Mouse (Mus musculus) midbrain, embryonic 13.5 days (tissue): Measurements from ENCODE around the gene Ptprj. TPM values are rescaled to one million over a fixed set of nuclear protein-coding genes. Genes with fewer than 3 reads are reported as not detected.
A peak's percentile ranks its signal among the peaks of the same experiment; 100 is the strongest.

Experiments used
- ATAC-seq: fragments of 200-750 bp; cut with Nextera tagmentation; 2 replicates; pipeline ENCODE4 v1.8.0; 2017; ENCODE audit warnings: mild to moderate bottlenecking, moderate TSS enrichment, moderate library complexity
- H3K27ac ChIP-seq: fragments of 300-500 bp; sonication (generic); 2 replicates; pipeline ENCODE4 v1.5.1; 2015; ENCODE audit warnings: inconsistent platforms, mild to moderate bottlenecking, moderate library complexity
- H3K27me3 ChIP-seq: fragments of 300-500 bp; sonication (generic); 2 replicates; pipeline ENCODE4 v1.6.1; 2015; ENCODE audit warnings: mild to moderate bottlenecking, inconsistent platforms
- H3K36me3 ChIP-seq: fragments of 300-500 bp; sonication (generic); 2 replicates; pipeline ENCODE4 v1.6.1; 2015; ENCODE audit warnings: mild to moderate bottlenecking, inconsistent platforms
- H3K4me1 ChIP-seq: fragments of 300-500 bp; sonication (generic); replicated peaks from 2 replicates; pipeline ENCODE4 v1.6.1; 2015; ENCODE audit warnings: inconsistent platforms
- H3K4me2 ChIP-seq: fragments of 300-500 bp; sonication (generic); replicated peaks from 2 replicates; pipeline ENCODE4 v1.6.1; 2015; ENCODE audit warnings: moderate library complexity, mild to moderate bottlenecking, inconsistent platforms
- H3K4me3 ChIP-seq: fragments of 300-500 bp; sonication (generic); replicated peaks from 2 replicates; pipeline ENCODE4 v1.5.1; 2015; ENCODE audit warnings: mild to moderate bottlenecking, inconsistent platforms
- H3K9ac ChIP-seq: fragments of 300-500 bp; sonication (generic); replicated peaks from 2 replicates; pipeline ENCODE4 v1.6.1; 2015; ENCODE audit warnings: mild to moderate bottlenecking, inconsistent platforms
- H3K9me3 ChIP-seq: fragments of 300-500 bp; sonication (generic); 2 replicates; pipeline ENCODE4 v1.6.1; 2016; ENCODE audit warnings: mild to moderate bottlenecking, inconsistent platforms
- WGBS: fragments of 180-500 bp; shearing (Covaris S2); methylation state at CpG from one replicate; pipeline ENCODE4 v1.1.7; 2015; 5-methylcytosine and 5-hydroxymethylcytosine counted together
- polyA plus RNA-seq: library from polyadenylated mRNA; unstranded; fragments of >200 nt; fragmentation: Nextera tagmentation; extraction: Ambion mirVana; gene quantifications from 2 replicates; pipeline ENCODE4 v1.2.1, GENCODE M21; 2015

Gene Ptprj
- polyA plus RNA-seq, 1 experiment from 2014 or later = 3.0 TPM

DNA sequence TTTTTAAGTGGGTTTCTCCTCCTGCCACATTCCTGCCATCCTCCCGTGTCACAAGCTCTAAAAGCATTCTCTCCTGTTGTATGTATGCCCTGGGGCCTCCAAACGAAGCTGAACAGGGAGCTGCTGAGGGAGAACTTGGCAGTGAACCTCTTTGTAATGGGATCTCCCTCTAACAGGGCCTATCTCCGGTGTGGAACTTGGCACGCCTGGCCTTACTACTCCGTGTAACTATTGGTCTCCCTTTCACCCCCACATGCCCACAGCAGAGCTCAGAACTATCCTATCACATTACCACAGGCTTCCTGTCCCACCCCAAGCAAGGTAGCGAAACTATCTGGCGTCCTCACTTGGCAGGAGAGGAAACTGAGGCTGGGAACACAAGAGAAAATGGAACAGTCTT lies 14.4 kb downstream of the Ptprj start:
- no peaks in the 10 kb centered on the region for H3K27me3 ChIP-seq
- no peaks in the 10 kb centered on the region for H3K4me1 ChIP-seq
- ATAC-seq = no peak
- H3K36me3 ChIP-seq = no peaks in the 10 kb centered on the region
- WGBS = 83% methylated on average over 7 of the region's 7 CpGs
- H3K4me2 ChIP-seq = no peak overlapping the region
- no peak overlapping the region for H3K27ac ChIP-seq
- H3K9ac ChIP-seq = no peak overlapping the region
- H3K4me3 ChIP-seq = no peak overlapping the region
- H3K9me3 ChIP-seq = no peaks in the 10 kb centered on the region

- Histone ChIP-seq H3K36me3 (no peaks in the 10 kb centered on the region), H3K9me3 (no peaks in the 10 kb centered on the region), H3K27ac (no peak overlapping the region), H3K4me1 (peaks cover 7% of the 10 kb centered on the region), H3K4me3 (no peak overlapping the region), H3K4me2 (no peak overlapping the region), H3K27me3 (no peaks in the 10 kb centered on the region), H3K9ac (no peak overlapping the region)
- ATAC-seq = no peak
- WGBS = 97% methylated on average over 7 of the region's 7 CpGs
Observed at GRCm38 (mm10) chr2:90565192-90565929, 15.1 kb downstream of the Ptprj start.

DNA sequence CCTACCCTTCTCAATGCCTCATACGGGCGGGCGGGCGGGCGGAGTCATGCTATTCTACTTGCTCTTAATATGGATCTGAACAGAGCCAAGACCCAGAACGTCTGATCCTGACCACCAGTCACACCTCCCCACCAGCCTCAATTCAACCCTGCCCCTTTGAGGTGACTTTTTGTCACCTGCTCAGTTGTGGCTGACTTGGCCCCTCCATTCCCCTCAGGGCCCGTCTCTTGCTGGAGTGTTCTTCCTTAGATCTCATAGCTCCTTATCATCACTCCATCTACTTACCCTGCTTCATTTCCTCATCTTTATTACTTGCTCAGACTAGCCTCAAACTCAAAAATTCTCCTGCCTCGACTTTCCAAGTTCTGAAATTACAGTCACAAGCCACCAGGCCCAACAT lies 15.9 kb downstream of the Ptprj start:
- Histone ChIP-seq H3K4me2 (no peak overlapping the region), H3K27me3 (no peaks in the 10 kb centered on the region), H3K27ac (no peak overlapping the region), H3K4me3 (no peak overlapping the region), H3K9ac (no peak overlapping the region), H3K9me3 (no peaks in the 10 kb centered on the region), H3K4me1 (peaks cover 10% of the 10 kb centered on the region), H3K36me3 (no peaks in the 10 kb centered on the region)
- 87% methylated on average over 8 of the region's 8 CpGs for WGBS
- ATAC-seq = no peak

DNA sequence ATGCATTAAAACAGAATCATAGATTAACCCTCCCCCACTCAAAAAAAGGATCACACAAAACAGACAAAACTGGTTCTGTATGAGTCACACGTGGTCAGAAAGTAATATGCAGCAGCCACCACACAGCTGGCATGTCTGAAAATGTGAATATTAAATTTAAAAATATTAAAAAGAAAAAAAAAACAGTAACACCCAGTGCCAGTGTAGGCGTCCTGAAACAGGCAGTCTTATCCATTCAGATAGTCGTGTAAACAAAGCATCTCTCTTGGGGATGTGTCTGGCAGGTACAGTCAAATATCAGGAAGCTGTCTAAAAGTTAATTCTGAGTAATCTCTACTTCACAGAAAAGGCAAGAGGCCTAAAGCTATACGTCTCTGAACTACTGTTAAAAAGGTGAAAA lies 17.3 kb downstream of the Ptprj start:
- H3K4me3 ChIP-seq = no peak overlapping the region
- no peak overlapping the region for H3K4me2 ChIP-seq
- H3K9ac ChIP-seq = no peak overlapping the region
- peaks cover 10% of the 10 kb centered on the region for H3K4me1 ChIP-seq
- WGBS = 81% methylated on average over 4 of the region's 4 CpGs
- no peak for ATAC-seq
- H3K27me3 ChIP-seq = no peaks in the 10 kb centered on the region
- H3K27ac ChIP-seq = no peak overlapping the region
- H3K36me3 ChIP-seq = no peaks in the 10 kb centered on the region
- no peaks in the 10 kb centered on the region for H3K9me3 ChIP-seq

DNA sequence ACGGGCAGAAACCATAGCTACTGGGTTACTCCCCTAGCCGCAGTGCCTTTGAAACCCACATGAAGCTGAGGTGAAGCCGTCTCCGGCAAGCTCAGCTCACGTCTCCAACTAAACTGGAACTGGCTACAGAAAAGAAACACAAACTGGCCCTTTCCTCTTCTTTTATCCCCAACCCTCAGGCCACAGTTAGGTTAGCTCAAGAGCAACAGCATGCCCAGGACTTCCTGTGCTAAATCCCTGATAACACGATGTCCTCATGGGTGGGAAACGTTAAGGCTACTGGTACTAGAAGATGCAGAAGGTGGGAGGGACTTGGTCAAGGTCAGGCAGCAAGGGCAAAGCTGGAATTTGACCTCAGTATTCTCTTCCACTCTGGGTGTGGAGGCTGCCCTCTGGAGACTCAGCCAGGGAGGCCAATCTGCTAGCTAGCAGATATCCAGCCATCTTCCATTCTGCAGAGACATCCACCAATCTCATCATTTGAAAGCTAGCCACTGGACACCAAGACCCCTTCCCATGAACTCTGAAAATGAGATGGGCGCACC lies 18.2 kb downstream of the Ptprj start:
- H3K4me2 ChIP-seq = no peak overlapping the region
- 78% methylated on average over 8 of the region's 8 CpGs for WGBS

GRCm38 (mm10) chr2:90560197-90560843 lies 20.1 kb downstream of the Ptprj start:
- ATAC-seq = peak; percentile 63; the same call in 1 of the 2 replicates

More for the DNA sequence above, 18.2 kb downstream of the Ptprj start:
- no peak overlapping the region for H3K9ac ChIP-seq
- no peaks in the 10 kb centered on the region for H3K36me3 ChIP-seq
- H3K4me3 ChIP-seq = no peak overlapping the region
- H3K27me3 ChIP-seq = no peaks in the 10 kb centered on the region
- no peak for ATAC-seq
- no peaks in the 10 kb centered on the region for H3K9me3 ChIP-seq
- H3K4me1 ChIP-seq = peaks cover 10% of the 10 kb centered on the region
- H3K27ac ChIP-seq = no peak overlapping the region

GRCm38 (mm10) chr2:90559688-90560196 lies 20.7 kb downstream of the Ptprj start:
- Histone ChIP-seq H3K4me2 (no peak overlapping the region), H3K9me3 (no peaks in the 10 kb centered on the region), H3K4me3 (no peak overlapping the region), H3K27ac (no peak overlapping the region), H3K9ac (no peak overlapping the region), H3K4me1 (peaks cover 10% of the 10 kb centered on the region), H3K27me3 (no peaks in the 10 kb centered on the region), H3K36me3 (no peaks in the 10 kb centered on the region)
- 87% methylated on average over 12 of the region's 12 CpGs for WGBS
- ATAC-seq = no peak

More at GRCm38 (mm10) chr2:90560197-90560843, 20.1 kb downstream of the Ptprj start:
- Histone ChIP-seq H3K36me3 (no peaks in the 10 kb centered on the region), H3K9me3 (no peaks in the 10 kb centered on the region), H3K4me2 (no peak overlapping the region), H3K27ac (no peak overlapping the region), H3K4me3 (no peak overlapping the region), H3K27me3 (no peaks in the 10 kb centered on the region), H3K4me1 (peaks cover 10% of the 10 kb centered on the region), H3K9ac (no peak overlapping the region)
- WGBS = 57% methylated on average over 6 of the region's 6 CpGs

- Histone ChIP-seq H3K9ac (no peak overlapping the region), H3K4me2 (no peak overlapping the region), H3K27me3 (no peaks in the 10 kb centered on the region), H3K9me3 (no peaks in the 10 kb centered on the region), H3K4me3 (no peak overlapping the region), H3K4me1 (peaks cover 10% of the 10 kb centered on the region), H3K27ac (no peak overlapping the region), H3K36me3 (no peaks in the 10 kb centered on the region)
- 77% methylated on average over 2 of the region's 2 CpGs for WGBS
- ATAC-seq = no peak
Observed at GRCm38 (mm10) chr2:90559015-90559687, 21.3 kb downstream of the Ptprj start.

- no peak for ATAC-seq
- no peak overlapping the region for H3K9ac ChIP-seq
- no peak overlapping the region for H3K27ac ChIP-seq
- no peak overlapping the region for H3K4me3 ChIP-seq
- H3K9me3 ChIP-seq = no peaks in the 10 kb centered on the region
- H3K27me3 ChIP-seq = no peaks in the 10 kb centered on the region
- no peak overlapping the region for H3K4me2 ChIP-seq
- peaks cover 10% of the 10 kb centered on the region for H3K4me1 ChIP-seq
- 92% methylated on average over 11 of the region's 11 CpGs for WGBS
- H3K36me3 ChIP-seq = no peaks in the 10 kb centered on the region
Observed at GRCm38 (mm10) chr2:90558361-90558760, 22.1 kb downstream of the Ptprj start.

DNA sequence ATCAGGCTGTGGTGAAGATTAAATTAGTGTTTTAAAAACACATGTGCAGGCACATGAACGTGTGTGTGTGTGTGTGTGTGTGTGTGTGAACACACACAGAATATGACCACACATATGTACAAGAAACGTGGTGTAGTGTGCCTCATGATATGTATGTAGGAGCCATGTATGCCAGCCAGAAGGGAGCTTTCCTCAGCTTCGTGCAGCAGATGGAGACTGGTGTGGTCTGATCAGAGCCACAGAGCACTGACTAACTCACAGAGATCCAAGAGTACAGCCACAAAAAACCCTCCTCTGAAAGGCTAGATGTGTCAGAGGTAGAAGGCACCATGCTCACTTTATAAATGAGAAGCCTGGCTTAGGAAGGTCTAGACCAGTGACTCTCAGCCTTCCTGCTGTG lies 22.5 kb downstream of the Ptprj start:
- Histone ChIP-seq H3K9ac (no peak overlapping the region), H3K27me3 (no peaks in the 10 kb centered on the region), H3K27ac (no peak overlapping the region), H3K9me3 (no peaks in the 10 kb centered on the region), H3K4me3 (no peak overlapping the region), H3K4me1 (peaks cover 10% of the 10 kb centered on the region), H3K36me3 (no peaks in the 10 kb centered on the region), H3K4me2 (no peak overlapping the region)
- WGBS = 84% methylated on average over 3 of the region's 3 CpGs
- no peak for ATAC-seq

GRCm38 (mm10) chr2:90555744-90556143 lies 24.7 kb downstream of the Ptprj start:
- H3K4me3 ChIP-seq = no peak overlapping the region
- H3K27me3 ChIP-seq = no peaks in the 10 kb centered on the region
- H3K36me3 ChIP-seq = no peaks in the 10 kb centered on the region
- H3K27ac ChIP-seq = no peak overlapping the region
- WGBS = 86% methylated on average over 5 of the region's 5 CpGs
- H3K9ac ChIP-seq = no peak overlapping the region
- no peak for ATAC-seq
- H3K4me2 ChIP-seq = no peak overlapping the region
- peaks cover 7% of the 10 kb centered on the region for H3K4me1 ChIP-seq
- H3K9me3 ChIP-seq = no peaks in the 10 kb centered on the region

DNA sequence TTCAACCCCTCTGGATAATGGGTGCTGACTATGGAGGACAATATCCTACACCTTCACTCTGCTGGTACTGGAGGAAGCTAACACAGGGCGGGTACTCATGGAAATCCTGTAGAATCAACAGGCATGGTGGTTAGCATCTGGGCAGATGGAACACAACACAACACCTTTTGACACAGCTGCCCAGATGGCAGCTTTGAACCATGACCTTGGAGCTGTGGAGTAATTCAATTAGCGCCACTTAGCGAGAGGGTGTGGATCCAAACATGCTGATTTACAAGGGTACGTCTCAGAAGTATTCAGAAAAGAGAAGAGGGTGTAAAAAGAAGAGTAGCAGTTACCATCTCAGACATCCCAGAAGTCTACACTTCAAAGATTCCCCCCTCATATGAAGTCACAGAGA lies 25.6 kb downstream of the Ptprj start:
- H3K27ac ChIP-seq = no peak overlapping the region
- H3K9ac ChIP-seq = no peak overlapping the region
- H3K4me3 ChIP-seq = no peak overlapping the region
- no peaks in the 10 kb centered on the region for H3K36me3 ChIP-seq
- no peaks in the 10 kb centered on the region for H3K4me1 ChIP-seq
- H3K27me3 ChIP-seq = no peaks in the 10 kb centered on the region
- H3K9me3 ChIP-seq = no peaks in the 10 kb centered on the region
- no peak overlapping the region for H3K4me2 ChIP-seq
- 87% methylated on average over 4 of the region's 4 CpGs for WGBS
- no peak for ATAC-seq
